Mouse (Mus musculus): ENCODE data around the gene Itgb4.

Gene Itgb4

DNA sequence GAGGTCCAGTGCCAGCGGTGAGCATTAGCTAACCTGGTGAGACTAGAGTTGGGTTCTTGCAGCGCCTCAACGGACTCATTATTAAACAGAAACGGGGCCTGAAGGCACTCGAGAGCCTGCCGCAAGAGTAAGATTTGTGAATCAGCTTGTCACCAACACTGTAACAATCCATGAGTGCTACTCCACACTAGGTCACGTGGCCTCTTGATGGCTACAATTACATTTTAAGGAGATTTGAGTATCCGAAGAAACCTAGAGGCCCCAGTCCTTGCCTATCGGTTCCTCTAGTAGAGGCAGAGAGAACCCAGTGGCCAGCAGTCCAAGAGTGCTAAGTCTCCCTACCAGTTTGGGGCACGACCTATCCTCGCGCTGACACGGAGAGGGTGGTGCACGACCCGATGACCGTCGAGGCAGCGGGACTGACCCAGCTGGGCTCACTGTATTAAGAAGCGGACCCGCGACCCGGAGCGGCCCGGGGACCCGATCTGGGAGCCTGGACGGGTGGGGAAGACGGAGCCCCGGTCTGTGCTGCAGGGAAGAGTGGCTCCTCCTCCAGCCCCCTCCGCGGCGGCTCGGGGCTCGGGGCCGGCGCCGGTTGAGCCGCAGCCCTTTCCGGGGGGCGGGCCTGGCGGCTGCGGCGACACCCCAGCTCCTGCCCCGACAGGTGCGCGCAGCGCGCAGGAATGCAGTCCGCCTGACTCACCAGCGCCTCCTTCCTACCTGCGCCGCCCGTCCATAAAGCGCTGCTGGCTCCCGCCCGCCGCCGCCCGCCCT is at the start of gene Itgb4:
Gene Itgb4 (plus strand): TSS at position 401 of the 774 bp plus-strand sequence.
- peak; percentile 31 to 32 for DNase-seq (ENCODE audit: low read depth in 2 of 2, low spot score in 2 of 2)

DNA sequence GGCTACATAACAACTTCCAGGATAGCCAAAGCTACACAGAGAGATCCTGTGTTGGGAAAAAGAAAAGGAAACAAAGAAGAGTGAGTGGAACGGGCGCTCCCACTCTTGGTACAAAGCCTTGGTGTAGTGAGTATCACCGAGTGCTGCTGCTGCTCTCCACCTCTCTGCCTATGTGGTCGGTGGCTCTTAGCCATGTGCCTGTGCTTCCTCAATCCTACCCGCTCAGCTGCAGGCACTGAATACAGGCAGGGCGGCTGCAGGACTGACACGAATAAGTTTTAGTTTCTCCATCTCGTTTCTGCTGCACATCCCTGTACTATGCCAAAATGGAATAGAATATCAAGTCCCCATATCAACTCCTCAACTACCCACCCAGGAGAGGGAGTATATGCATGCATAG is 45.5 kb upstream of the Itgb4 start:
- DNase-seq (ENCODE audit: low read depth in 2 of 2, low spot score in 2 of 2), result no peak

DNA sequence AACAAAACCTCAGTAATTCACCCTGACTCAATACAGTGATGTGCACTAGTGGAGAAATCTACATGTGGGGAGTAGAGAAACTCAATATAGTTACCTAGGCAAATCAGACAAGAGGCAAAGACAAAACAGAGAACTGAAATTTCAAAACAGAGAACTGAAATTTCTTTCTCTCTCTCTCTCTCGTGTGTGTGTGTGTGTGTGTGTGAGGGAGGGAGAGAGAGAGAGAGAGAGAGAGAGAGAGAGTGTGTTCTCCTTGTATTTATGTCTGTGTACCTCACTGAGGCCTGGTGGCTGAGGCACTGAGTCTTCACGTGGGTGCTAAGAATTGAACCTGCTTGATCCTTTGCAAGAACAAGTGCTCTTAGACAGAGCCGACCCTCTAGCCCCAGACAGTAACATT is 44.7 kb upstream of the Itgb4 start:
- no peak for DNase-seq (ENCODE audit: low read depth in 2 of 2, low spot score in 2 of 2)

DNA sequence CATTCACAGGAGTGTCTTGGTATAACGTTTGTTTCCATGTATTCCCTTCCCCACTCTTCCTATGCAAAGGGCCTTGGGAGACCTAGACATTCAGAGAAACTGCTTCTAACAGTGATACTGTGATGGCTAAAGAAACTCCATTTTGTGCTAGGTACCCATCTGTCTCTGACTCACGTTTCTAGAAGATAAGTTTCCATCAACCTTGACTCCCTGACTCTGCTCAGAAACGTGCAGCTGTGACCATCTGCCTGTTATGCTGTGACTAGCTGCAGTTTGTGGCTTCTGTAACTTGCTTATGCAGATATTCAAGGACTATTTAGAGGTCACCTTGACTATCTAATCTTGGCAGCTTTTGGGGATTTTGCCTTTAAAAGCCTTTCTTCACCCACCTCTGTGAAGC is 43.3 kb upstream of the Itgb4 start:
- no peak for DNase-seq (ENCODE audit: low read depth in 2 of 2, low spot score in 2 of 2)

DNA sequence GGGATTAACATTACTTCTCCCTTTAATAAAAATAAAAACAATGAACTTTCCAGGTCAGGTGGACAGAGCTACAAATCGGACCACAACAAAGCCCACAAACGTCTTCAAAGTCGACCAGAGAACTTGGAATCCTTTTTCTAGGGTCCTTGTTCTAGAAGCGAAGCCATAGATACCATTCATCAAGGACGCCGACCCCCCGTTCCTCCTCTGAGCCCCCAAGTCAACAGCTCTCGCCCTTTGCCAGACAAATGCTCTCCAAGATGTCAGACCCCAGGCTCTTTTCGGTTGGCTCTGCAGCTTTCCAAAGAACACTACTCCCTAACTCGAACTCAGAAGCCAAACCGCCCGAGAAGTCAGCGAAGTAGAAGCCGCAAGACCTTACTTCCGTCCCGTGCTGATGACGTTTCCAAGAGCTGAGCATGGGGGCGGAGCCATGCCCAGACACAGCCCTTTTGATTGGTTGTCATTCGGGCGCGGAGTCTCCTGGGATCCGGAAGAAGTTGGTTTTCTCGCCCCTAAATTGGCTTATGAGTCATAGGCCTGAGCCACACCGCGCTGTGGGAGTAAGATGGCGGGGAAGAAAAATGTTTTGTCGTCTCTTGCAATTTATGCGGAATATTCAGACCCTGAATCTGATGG is 41.3 kb upstream of the Itgb4 start, which contains the start of the genes Sap30bp and Recql5:
Gene Sap30bp (plus strand): TSS at position 175 of the 639 bp plus-strand sequence.
Gene Recql5 (minus strand): TSS at position 370 of the 639 bp plus-strand sequence.
- DNase-seq (ENCODE audit: low read depth in 2 of 2, low spot score in 2 of 2), result peak; percentile 94 to 97

DNA sequence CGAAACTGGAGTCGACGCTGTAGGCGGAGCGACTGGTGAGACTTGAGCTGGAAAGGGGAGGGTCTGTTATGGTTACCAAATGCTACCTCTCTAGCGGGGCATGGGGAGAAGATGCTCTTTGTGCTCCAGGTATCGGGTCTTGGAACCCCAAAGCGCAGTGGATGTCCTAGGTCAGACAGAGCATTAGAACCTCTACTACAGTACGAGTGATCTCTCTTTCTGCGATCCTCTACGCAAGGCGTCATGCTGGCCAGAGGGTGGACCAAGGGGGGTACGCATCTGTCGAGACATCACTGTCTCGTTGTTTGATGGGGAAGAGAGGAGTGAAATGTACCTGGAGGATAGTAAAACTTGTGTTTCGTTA is 40.8 kb upstream of the Itgb4 start:
- DNase-seq (ENCODE audit: low read depth in 2 of 2, low spot score in 2 of 2), result no peak

DNA sequence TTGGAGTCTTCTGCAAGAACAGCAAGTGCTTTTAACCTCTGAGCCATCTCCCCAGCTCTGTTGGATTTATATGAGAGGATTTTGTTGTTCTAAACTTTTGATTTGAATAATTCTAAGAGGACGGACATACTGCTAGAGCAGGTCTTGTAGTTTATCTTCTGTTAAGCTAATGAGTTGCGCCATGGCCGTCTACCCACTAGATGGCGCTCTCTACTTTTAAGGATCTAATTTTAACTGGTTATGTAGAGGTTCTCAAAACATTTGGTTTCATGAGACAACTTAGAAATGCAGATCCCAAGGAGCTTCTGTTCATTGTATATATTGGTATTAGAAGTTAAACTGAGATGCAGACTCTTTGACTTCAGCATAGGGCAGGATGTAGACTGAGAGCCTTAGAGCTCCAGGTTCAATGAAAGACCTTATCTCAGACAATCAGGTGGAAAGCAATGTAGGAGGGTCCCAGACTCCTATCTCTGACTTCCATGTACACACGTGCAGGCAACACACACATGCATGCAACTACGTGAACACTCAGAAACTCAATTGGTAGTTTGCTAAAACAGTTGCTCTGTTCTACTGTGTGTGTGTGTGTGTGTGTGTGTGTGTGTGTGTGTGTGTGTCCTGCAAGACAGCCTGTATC is 34.7 kb upstream of the Itgb4 start:
- peak; percentile 57 to 71 for DNase-seq (ENCODE audit: low read depth in 2 of 2, low spot score in 2 of 2)

DNA sequence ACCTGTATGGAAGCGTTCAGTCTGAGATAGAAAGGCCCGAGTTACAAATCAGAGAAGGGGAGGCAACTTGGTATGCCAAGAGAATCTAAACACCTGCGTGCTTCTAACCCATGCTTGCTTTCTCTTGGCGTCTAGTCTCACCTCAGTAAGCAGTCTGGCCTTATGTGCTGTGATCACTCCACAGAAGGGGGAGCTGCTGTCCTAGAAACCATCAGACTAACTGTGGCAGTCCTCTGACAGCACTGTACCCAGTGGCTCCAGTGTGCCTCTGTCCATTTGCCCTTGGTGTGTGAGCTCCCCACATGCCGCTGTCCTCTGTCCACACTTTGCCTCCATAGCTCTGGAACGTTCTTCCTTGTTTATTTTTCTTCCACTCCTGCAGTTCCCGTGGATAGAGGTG is 32.5 kb upstream of the Itgb4 start:
- DNase-seq (ENCODE audit: low read depth in 2 of 2, low spot score in 2 of 2), result no peak

DNA sequence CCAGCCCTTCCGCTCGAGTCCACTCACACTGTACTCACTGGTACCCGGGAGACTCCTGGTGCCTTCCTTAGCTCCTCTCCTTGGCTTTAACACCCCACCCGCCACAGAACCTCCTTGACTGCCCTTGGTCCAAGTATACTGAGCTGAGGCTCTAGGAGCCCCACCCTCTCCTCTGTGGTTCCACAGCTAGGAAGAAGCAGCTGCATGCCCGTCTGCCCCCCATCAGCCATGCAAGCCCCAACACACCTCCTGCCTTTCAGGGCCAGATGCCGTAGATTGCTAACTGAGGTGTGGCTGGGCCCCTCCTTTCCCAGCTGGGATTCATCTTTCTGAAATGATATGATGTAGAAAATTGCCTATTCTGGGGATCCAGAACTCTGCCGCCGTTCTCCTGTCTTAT is 29.3 kb upstream of the Itgb4 start:
- no peak for DNase-seq (ENCODE audit: low read depth in 2 of 2, low spot score in 2 of 2)

DNA sequence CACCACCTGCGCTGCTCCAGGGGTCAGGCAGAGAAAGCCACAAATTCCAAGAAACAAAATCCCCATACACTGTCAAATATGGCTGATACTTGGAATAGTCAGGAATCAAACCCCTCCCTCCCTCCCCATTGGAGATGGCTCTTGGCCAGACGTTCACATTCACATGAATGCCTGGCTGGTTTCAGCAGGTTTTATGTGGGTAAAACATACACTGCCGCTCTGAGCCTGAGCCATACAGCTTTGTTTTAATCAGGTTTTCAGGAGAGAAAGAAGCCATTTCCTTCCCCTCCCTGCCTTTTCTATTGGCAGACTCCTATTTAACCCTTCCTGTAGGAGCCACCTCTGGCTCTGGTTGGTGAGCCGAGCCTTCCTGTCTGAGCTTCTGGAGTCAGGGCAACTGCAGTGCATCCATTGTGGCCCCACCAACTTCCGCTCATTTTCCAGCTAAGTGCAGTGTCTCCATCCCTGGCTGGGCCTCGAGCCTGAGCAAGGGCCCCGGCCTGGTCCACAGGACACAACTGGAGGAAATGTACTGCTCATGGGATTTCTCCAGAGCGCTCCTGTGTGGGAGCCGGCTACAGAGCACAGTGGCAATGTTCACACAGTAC is 28.2 kb upstream of the Itgb4 start:
- no peak for DNase-seq (ENCODE audit: low read depth in 2 of 2, low spot score in 2 of 2)

DNA sequence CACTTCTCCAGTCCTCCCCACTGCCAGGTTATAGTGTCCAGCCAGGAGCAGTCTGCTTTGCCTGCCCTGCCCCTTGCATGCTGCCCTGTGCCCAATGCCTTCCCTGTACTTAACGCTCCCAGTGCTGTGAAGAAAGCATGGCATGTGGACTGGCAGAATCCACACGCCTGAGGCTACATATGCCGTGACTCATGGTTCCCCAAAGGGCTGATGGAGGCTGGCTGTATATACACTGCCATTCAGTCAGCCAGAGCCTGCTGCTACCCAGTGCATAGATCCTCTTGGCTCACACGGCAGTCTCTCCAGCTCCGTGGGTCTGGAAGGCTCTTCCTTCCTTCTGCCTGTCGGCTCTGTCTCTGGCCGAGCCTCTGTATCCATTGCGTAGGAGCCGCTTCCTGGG is 26.2 kb upstream of the Itgb4 start:
- no peak for DNase-seq (ENCODE audit: low read depth in 2 of 2, low spot score in 2 of 2)

DNA sequence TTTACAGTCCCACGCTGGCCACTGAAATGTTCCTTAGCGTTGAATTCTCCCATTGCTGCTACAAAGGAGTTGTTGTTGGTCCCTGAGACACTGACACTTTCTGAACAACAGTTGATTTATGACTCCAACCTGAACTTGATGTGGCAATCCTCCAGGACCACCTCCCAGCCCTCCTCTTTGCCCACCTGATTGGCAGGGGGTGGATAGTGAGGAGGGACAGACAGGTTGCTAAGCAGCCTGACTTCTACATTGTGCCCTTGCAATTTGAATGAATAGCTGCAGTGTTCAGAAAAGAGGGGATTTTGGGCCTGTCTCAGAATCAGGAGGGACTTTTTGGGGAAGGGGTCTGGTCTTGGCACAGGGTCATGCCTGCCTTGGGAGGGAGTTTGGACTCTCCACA is 23.8 kb upstream of the Itgb4 start:
- no peak for DNase-seq (ENCODE audit: low read depth in 2 of 2, low spot score in 2 of 2)

DNA sequence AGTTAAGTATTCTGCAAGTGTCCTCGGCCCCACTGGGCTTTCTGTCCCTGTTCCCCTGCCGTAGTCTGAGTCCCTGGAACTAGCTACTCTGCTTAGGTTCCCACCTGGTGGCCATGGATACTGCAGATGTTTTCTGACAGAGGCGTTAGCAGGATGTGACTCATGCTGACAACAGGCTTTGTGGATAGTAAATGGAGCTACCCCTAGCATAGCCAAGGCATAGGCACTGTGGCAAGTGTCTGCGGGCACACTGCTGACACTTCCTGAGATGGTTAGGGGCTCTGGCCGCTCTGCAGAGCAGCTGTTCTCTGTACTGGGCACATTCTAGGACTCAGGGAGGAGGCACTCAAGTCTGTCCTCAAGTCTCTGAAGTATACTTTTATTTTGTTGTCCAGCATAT is 19.8 kb upstream of the Itgb4 start:
- DNase-seq (ENCODE audit: low read depth in 2 of 2, low spot score in 2 of 2), result no peak

DNA sequence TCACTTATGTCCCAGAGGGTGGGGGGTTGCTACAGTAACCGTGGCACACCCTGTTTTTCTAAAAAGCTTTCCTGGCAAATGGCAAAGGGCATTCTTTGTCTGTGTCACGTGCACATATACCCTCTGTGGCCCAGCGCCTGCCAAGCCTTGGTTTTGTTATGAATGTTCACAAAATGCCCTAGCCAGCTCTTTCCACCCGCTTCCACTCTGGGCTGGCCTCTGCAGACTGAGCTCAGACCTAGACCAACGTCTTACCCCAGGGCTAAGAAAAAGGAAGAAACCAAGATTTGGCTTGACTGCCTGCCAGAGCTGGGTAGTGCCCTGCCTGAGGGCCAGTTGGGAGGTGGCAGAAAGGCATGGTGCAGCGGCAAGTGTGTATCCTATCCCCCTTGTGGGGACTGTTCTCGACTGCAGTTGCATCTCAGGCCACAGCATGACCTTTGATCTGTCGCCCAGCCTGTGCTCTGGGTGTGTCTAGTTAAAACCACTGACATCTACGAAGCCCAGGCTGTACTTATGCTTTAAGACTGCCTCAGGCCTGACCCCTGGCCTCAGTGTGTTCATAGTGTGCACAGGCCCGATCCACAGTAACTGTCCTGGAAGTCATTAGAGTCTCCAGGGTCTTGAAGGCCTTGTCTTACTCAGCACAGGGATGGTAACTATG is 19.2 kb upstream of the Itgb4 start:
- DNase-seq (ENCODE audit: low read depth in 2 of 2, low spot score in 2 of 2), result no peak

DNA sequence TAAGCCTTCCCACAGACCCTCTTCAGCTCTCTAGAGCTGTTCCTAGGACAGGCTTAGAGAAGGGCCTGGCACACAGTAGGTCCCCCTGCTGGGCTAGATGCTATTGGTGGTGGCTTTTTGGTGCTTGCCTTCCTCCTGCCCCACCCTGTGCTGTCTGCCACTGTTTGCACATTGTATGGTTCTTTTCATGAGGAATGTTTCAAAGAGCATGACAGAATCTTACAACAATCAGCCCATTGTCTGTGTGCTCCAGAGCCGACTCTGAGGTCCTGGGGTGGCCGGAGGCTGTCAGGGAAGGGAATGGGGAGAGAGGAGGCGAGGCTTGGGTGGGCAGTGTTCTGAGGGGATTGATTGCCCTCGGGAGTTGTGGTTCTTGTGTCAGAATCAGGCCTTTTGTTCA is 18.1 kb upstream of the Itgb4 start:
- no peak for DNase-seq (ENCODE audit: low read depth in 2 of 2, low spot score in 2 of 2)

DNA sequence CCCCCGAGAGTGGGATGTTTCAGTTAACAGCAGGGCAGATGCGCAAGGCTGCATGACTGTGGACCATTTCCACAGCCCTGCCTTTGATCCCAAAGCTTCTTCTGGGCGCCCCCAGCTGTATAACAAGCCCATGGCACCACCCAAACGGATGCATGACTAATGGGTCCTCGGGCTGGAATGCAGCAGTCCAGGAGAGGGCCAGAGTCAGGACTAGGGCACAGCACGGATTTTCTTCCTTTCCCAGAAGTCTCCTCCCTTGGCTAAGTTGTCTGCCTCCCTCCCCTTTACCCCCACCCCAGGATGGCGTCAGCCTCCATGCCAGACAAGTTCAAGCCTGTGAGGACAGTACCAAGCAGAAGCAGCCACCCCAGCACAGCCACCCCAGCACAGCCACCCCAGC is 16.5 kb upstream of the Itgb4 start:
- DNase-seq (ENCODE audit: low read depth in 2 of 2, low spot score in 2 of 2), result no peak

DNA sequence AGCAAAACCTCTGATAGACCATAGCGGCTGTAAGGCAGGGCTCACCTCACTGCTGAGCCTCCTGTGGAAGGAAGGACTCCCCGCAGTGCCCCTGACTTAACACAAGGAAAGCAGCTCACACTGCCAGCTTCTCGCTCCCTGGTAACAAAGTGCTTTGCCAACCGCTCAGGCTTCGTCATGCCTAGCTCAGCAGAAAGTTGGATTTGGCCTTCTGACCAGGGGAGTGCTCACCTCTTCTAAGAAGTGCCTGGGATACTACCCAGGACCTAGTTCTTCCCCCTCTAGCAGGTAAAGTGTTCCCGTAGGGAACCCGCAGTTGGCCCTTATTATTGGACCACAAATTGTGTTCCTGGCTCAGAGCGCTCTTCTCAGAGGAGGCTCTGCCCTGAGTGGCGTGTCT is 15.5 kb upstream of the Itgb4 start:
- DNase-seq (ENCODE audit: low read depth in 2 of 2, low spot score in 2 of 2), result no peak

DNA sequence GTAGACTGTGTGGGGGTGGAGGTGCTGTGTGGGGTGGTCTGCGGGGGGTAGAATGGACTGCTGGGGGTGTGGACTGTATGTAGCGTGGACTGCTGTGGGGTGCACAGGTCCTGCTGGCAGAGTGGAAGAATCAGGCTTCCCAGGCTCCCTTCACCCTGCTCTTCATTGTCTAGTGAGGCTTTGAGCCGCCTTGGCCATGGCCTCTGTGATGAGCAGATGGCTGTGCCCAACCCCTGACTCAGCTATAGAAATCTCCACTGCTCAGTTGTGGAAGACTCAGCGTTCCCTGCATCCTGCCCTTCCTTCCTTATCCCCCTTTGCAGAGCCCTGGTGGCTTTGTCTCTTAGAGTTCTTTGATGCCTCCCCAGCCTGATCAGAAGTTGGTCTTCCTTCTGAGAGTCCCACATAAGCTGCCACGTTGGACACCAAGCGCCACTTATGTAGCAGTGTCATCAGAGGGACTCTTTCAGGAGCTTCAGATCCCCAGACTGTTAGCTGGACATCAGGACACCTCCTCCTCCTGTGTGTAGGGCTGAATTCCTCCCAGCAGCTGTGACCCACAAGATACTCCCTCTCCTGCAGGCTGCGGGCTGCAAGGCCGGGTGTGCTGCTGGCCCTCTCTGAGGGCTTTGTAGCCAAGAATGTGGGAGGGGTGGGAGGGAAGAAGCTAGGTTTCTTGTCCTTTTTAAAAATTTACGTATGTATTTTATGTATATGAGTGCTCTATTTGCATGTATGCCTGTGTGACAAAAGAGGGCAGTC is 11.7 kb upstream of the Itgb4 start:
- DNase-seq (ENCODE audit: low read depth in 2 of 2, low spot score in 2 of 2), result no peak

DNA sequence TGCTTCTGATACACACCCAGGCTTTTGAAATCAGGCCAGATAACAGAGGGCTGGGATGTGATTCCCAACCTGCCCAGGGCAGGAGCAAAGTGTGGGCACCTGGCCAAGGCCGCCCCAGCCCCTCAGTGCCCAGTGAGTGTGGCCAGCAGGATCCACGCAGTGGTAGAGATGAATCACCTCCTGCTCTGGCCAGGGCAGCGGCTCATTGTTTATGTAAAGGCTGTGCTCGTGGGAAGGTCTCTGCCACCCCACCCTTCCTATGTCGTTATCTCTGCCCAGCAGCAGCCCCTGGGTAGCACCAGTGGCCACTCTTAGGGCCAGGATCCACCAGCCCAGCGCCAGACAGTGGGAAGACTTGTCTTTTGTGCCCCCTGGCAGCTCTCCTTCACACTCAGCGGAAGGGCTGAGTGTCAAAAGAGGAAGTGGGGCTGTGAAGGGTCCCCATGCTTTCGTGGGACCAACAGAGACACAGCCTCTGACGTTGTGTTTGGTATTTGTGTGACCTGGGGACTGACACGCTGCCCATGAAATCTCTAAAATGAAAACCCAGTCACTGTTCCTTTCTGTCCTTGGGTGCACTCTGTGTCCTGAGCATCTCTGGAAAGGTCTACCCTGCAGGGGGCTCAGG is 9.4 kb upstream of the Itgb4 start:
- no peak for DNase-seq (ENCODE audit: low read depth in 2 of 2, low spot score in 2 of 2)

DNA sequence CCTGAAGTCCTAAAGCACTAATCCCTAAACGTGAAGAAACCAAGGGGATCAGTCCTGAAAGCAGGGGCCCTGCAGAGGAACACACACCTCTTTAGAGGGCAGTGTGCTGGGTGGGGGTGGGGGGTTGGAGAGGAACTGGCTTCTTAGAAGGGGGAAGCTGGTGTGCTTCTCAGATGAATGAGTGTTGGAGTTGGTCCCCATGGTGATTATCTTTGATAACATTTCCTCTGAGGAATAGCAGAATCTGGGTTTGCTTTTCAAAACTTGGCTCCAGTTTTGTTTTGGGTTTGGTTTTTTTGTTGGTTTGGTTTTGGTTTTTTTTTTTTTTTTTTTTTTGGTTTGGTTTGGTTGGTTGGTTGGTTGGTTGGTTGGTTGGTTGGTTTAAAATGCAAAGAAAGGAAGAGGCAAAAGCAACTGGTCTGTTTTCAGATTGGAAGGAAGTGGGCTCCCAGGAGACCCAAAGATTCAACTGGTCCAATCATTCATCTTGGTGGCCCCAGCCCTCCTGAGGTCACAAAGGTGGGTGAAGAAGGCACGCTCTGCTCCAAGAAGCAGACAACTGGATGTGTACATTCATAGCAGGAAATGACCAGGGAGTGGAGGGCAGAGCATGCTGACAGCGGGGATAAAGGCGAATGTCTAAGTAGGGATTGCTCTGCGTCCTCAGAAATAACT is 5.6 kb upstream of the Itgb4 start:
- no peak for DNase-seq (ENCODE audit: low read depth in 2 of 2, low spot score in 2 of 2)

Data from CD8-positive naive resting alpha-beta T cell, adult 2 months (primary cell).